Mouse (Mus musculus): Measurements from ENCODE around the gene Cfap161. TPM values are rescaled to one million over a fixed set of nuclear protein-coding genes. Genes with fewer than 3 reads are reported as not detected.

Gene Cfap161
- total and polyA plus RNA-seq, 2 experiments from 2014 or later: 0.90 TPM; not detected in 1

DNA sequence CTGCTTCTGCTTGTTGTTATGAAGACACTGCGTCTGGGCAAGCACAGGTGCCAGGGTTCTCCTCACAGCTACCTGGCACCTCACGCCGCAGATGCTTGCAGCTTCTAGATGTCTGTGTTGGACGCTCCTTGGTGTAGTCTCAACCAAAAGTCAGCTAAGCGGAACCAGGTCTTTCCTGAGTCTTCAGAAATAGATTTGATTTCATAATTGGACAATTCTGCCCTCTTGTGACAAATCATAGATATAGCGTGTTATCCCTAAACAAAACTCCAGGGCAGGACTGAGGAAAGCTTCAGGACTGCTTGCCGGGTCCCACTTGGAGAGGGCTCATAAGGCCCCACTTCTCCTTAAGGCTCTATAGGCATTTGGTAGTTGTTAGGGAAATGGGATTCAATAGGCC lies 7.8 kb upstream of the Cfap161 start:
- TF ChIP-seq EP300 (IDR thresholded peaks at IDR 0.05; ENCODE audit: low read depth) (no peak), CTCF (IDR thresholded peaks at IDR 0.05; ENCODE audit: low read depth) (peak; percentile 70)
- 59% methylated on average over 7 of the region's 7 CpGs for WGBS
- no peak overlapping the region for H3K4me2 ChIP-seq (ENCODE audit: low read depth, low read length)
- H3K27ac ChIP-seq (ENCODE audit: low read depth): no peak overlapping the region
- H3K9me3 ChIP-seq (replicated peaks; ENCODE audit: control insufficient read depth, low read length): no peaks in the 10 kb centered on the region
- no peak overlapping the region for H3K9ac ChIP-seq (replicated peaks; ENCODE audit: low read depth, low read length)
- peak; percentile 44; the same call in 1 of the 2 replicates for ATAC-seq (ENCODE audit: insufficient read depth, low read depth)
- DNase-seq (ENCODE audit: low spot score): peak; percentile 71
- no peak overlapping the region for H3K4me3 ChIP-seq (ENCODE audit: low read depth, low read length)
- H3K36me3 ChIP-seq (replicated peaks; ENCODE audit: control insufficient read depth, insufficient read depth, low read length): no peaks in the 10 kb centered on the region
- no peaks in the 10 kb centered on the region for H3K4me1 ChIP-seq (ENCODE audit: control insufficient read depth, insufficient read depth)
- no peaks in the 10 kb centered on the region for H3K27me3 ChIP-seq (ENCODE audit: control insufficient read depth, insufficient read depth, low read length)

- WGBS: 79% methylated on average over 2 of the region's 2 CpGs
- Histone ChIP-seq H3K27me3 (ENCODE audit: control insufficient read depth, insufficient read depth, low read length) (no peaks in the 10 kb centered on the region), H3K4me2 (ENCODE audit: low read depth, low read length) (no peak overlapping the region), H3K36me3 (replicated peaks; ENCODE audit: control insufficient read depth, insufficient read depth, low read length) (no peaks in the 10 kb centered on the region), H3K4me3 (ENCODE audit: low read depth, low read length) (no peak overlapping the region), H3K9me3 (replicated peaks; ENCODE audit: control insufficient read depth, low read length) (no peaks in the 10 kb centered on the region), H3K4me1 (ENCODE audit: control insufficient read depth, insufficient read depth) (no peaks in the 10 kb centered on the region), H3K9ac (replicated peaks; ENCODE audit: low read depth, low read length) (no peak overlapping the region), H3K27ac (ENCODE audit: low read depth) (no peak overlapping the region)
- no peak for TF ChIP-seq CTCF (IDR thresholded peaks at IDR 0.05; ENCODE audit: low read depth)
- no peak for TF ChIP-seq EP300 (IDR thresholded peaks at IDR 0.05; ENCODE audit: low read depth)
- ATAC-seq (ENCODE audit: insufficient read depth, low read depth): no peak
- DNase-seq (ENCODE audit: low spot score): no peak
Observed at GRCm38 (mm10) chr7:83802007-83802406, 7.3 kb upstream of the Cfap161 start.

DNA sequence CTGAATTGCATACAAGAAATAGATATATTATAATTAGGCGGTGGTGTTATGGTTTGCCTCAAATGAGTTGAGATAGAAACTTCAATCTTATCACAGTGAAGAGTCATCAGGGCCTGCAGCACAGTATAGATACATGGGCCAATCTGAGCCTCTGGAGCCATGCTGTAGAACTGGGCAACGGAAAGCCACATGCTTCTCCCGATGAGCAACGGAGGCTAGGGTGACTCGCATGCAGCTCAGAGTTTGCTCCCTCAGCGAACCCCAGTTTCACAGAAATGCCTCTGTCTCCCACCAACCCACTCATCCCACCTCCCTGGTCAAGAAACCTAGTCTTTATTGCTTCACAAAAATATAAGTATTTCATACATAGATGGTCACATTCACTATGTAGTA lies 6.8 kb upstream of the Cfap161 start:
- WGBS: 71% methylated on average over 6 of the region's 6 CpGs
- no peak for ATAC-seq (ENCODE audit: insufficient read depth, low read depth)
- no peak for TF ChIP-seq CTCF (IDR thresholded peaks at IDR 0.05; ENCODE audit: low read depth)

GRCm38 (mm10) chr7:83800561-83801482 lies 6.1 kb upstream of the Cfap161 start:
- TF ChIP-seq EP300 (IDR thresholded peaks at IDR 0.05; ENCODE audit: low read depth) (no peak), CTCF (IDR thresholded peaks at IDR 0.05; ENCODE audit: low read depth) (no peak)
- Histone ChIP-seq H3K27ac (ENCODE audit: low read depth) (no peak overlapping the region), H3K9me3 (replicated peaks; ENCODE audit: control insufficient read depth, low read length) (no peaks in the 10 kb centered on the region), H3K36me3 (replicated peaks; ENCODE audit: control insufficient read depth, insufficient read depth, low read length) (no peaks in the 10 kb centered on the region), H3K4me3 (ENCODE audit: low read depth, low read length) (no peak overlapping the region), H3K4me1 (ENCODE audit: control insufficient read depth, insufficient read depth) (no peaks in the 10 kb centered on the region), H3K4me2 (ENCODE audit: low read depth, low read length) (no peak overlapping the region), H3K9ac (replicated peaks; ENCODE audit: low read depth, low read length) (no peak overlapping the region), H3K27me3 (ENCODE audit: control insufficient read depth, insufficient read depth, low read length) (no peaks in the 10 kb centered on the region)
- WGBS: 55% methylated on average over 8 of the region's 8 CpGs
- no peak for ATAC-seq (ENCODE audit: insufficient read depth, low read depth)
- DNase-seq (ENCODE audit: low spot score): no peak

More for the DNA sequence above, 6.8 kb upstream of the Cfap161 start:
- no peaks in the 10 kb centered on the region for H3K4me1 ChIP-seq (ENCODE audit: control insufficient read depth, insufficient read depth)
- no peaks in the 10 kb centered on the region for H3K9me3 ChIP-seq (replicated peaks; ENCODE audit: control insufficient read depth, low read length)
- no peak overlapping the region for H3K9ac ChIP-seq (replicated peaks; ENCODE audit: low read depth, low read length)
- H3K4me2 ChIP-seq (ENCODE audit: low read depth, low read length): no peak overlapping the region
- H3K4me3 ChIP-seq (ENCODE audit: low read depth, low read length): no peak overlapping the region
- H3K36me3 ChIP-seq (replicated peaks; ENCODE audit: control insufficient read depth, insufficient read depth, low read length): no peaks in the 10 kb centered on the region
- no peak for DNase-seq (ENCODE audit: low spot score)
- H3K27ac ChIP-seq (ENCODE audit: low read depth): no peak overlapping the region
- H3K27me3 ChIP-seq (ENCODE audit: control insufficient read depth, insufficient read depth, low read length): no peaks in the 10 kb centered on the region

- ATAC-seq (ENCODE audit: insufficient read depth, low read depth): no peak
- H3K4me3 ChIP-seq (ENCODE audit: low read depth, low read length): no peak overlapping the region
- H3K4me2 ChIP-seq (ENCODE audit: low read depth, low read length): no peak overlapping the region
- no peaks in the 10 kb centered on the region for H3K4me1 ChIP-seq (ENCODE audit: control insufficient read depth, insufficient read depth)
- H3K36me3 ChIP-seq (replicated peaks; ENCODE audit: control insufficient read depth, insufficient read depth, low read length): no peaks in the 10 kb centered on the region
- H3K27me3 ChIP-seq (ENCODE audit: control insufficient read depth, insufficient read depth, low read length): no peaks in the 10 kb centered on the region
- no peak for TF ChIP-seq EP300 (IDR thresholded peaks at IDR 0.05; ENCODE audit: low read depth)
- TF ChIP-seq CTCF (IDR thresholded peaks at IDR 0.05; ENCODE audit: low read depth): no peak
- H3K9ac ChIP-seq (replicated peaks; ENCODE audit: low read depth, low read length): no peak overlapping the region
- 91% methylated on average over 2 of the region's 2 CpGs for whole genome bisulfite sequencing
- no peak for DNase-seq (ENCODE audit: low spot score)
- no peak overlapping the region for H3K27ac ChIP-seq (ENCODE audit: low read depth)
- H3K9me3 ChIP-seq (replicated peaks; ENCODE audit: control insufficient read depth, low read length): no peaks in the 10 kb centered on the region
Observed at GRCm38 (mm10) chr7:83800071-83800470, 5.4 kb upstream of the Cfap161 start.

Measured in heart, postnatal 0 days (tissue).